Mouse (Mus musculus) adrenal gland, adult 10 weeks (tissue): Measurements from ENCODE around the gene Col23a1. TPM values are rescaled to one million over a fixed set of nuclear protein-coding genes. Genes with fewer than 3 reads are reported as not detected.

Experiments
- polyA plus RNA-seq: library from polyadenylated mRNA; stranded (reverse); fragments of 350-450 nt; fragmentation: Illumina TruSeq; extraction: RNeasy Lipid Tissue Mini Kit (QIAGEN cat#74804); gene quantifications from one replicate; pipeline ENCODE4 v1.2.3, GENCODE M21; 2014; ENCODE audit warnings: low read depth, low replicate concordance

The Col23a1 gene
- polyA plus RNA-seq: 3.3 TPM

DNA sequence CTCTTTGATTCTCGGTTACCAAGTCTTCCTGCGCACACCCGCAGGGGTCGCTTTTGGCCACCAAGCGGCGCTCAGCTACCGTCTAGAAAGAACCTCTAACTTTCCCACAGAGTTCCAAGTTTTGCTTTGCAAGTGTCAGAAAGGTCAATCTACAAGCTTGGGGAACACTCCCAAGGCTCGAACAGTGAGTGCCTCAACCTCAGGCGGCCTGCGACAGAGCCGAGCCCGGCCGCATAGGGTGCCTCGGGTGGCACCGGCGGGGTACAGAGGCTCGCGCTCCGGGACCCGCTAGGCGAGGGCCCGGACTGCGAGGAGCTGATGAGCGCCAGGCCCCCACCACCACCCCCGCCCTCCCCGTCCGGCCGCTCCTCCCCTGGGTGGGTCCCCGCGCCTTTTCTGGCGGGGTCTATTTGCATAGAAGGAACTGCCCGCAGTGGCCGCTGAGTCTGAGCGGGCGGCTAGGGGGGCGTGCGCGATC lies at the start of gene Col23a1:
Gene Col23a1, plus strand, starts transcription at position 357 of the 478 bp plus-strand sequence.

DNA sequence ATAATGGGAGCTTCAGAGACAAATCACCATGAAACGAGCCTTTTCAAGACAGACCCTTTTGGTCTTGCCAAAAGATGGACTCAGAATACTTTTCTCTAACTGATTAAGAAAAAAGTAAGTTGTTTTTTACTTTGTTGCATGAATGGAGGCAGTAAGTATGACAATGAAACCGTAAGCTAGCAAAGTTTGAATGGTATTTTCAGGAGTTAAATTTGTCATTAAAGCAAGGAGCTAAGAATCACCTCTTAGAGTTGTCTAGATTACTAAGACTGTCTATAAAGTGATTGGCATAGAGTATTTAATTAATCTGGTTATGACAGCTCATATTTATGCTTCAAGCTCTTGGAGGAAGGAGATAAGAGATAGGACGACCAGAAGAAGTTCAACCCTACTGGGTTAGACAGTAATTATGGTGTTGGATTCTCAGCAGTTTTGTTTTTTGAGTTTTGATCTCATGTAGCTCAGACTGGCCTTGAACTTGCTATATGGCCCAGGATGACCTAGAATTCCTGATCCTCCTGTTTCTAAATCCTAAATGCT lies 28.0 kb upstream of the Col23a1 start, which contains the start of gene Clk4:
Gene Clk4, plus strand, starts transcription at position 51 of the 540 bp plus-strand sequence.

DNA sequence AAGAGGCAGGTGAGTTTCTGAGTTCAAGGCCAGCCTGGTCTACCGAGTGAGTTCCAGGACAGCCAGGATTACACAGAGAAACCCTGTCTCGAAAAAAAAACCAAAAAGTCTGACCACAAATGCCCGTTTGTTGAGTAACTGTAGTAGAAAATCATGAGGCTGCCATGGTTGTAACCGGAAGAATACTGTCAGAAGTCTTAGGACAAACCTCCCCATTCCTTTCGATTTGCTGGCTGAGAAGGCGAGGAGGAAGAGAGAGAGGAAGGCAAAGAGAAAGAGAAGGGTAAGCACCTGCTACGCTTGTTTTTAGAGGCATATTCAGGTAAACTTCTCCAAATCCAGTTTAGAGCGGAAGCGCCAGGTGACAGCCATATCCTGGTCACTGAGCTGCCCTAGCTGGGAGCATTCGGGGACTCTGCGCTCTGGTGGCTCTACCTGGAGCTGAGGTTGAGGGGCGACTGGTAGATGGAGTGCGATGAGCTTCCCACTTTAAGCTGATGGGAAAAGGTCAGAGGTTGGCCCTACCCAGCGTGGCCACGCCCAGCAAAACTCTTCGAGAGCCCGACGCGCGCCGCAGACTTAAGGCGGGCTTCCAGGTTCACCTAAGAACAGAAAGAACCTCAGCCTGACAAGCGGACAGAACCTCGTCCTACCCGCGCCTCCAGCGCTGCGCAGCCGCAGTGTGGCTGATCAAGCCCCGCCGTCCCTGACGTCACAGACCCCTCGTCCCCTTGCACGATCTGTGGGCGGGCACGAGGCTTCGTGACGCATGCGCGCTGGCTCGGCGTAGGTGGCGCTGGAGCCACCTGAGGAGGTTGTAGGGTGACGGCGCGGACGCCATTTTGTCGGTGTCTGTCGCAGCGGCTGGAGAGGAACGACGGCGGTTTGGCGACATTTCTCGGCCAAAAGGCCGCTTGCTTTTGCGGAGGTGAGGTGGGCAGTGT lies 27.1 kb upstream of the Col23a1 start, which contains the start of gene BC049762:
Gene BC049762, minus strand, starts transcription at position 705 of the 944 bp plus-strand sequence.

DNA sequence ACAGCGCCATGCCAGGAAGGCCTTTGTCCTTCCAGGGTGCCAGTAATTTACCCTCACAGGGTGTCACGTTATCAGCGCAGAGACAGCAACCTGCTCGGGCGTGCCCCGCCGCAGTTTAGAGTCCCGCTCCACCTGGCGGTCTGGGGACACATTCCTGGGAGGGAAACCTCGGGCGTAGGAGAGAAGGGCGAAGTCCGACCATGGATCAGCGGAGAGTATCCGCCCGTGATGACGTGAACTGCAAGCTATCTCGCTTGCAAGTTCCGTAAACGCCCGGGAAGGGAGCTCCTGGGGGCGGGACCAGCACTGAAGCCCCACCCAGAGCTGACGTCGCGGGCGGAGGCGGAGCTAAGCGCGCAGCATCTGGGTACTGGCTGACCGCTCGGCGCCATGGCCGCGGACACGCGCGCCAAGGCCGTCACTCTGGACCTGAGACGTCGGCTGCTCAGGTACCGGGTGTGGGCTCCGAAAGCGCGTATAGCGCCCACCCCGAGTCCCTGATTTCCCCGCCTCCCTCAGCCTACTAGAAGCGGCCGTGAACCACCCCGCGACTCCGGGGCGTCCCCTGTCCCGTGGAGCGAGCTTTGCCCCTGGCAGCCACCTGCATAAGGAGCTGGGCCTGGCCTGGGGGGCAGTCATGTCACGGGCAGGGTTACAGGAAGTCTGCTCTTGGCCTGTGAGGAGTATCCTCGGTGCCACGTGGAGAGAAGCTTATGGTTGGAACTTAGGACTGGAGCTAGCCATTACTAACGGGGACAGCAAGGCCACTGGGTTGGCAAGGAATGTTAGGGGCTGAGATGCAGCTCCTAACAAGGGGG lies 294.9 kb downstream of the Col23a1 start, which contains the start of gene Phykpl:
Gene Phykpl, plus strand, starts transcription at position 327 of the 818 bp plus-strand sequence.

DNA sequence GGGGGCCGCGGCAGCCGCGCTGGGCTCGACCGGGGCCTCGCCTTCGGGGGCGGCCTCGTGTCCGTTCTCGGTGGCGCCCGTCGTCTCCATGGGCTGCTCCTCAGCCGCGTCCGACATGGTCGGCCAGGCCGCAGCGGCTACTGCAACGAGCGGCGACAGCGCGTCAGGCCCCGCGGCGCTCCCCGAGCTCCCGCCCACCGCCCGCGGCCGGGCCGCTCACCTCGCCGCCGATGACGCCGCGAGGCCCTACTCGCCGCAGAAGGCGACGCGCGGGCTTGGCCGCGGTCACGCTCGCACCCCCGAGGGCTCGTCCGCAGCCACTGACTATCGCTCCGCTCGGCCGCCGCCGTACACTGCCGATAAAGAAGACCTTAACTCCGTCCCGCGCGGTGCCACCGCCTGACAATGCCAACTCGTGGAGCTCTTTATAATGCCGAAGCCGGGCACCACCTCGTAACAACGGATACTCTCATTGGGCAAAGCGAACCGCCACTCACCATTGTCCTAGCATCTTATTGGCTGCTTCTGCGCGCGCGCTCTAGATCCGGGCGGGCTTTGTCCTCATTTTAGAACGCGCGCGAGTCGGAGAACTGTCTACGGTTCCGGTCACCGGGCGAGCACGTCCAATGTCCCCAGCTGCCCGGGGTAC lies 316.9 kb downstream of the Col23a1 start, which contains the start of gene Hnrnpab:
Gene Hnrnpab, minus strand, starts transcription at position 401 of the 649 bp plus-strand sequence.

DNA sequence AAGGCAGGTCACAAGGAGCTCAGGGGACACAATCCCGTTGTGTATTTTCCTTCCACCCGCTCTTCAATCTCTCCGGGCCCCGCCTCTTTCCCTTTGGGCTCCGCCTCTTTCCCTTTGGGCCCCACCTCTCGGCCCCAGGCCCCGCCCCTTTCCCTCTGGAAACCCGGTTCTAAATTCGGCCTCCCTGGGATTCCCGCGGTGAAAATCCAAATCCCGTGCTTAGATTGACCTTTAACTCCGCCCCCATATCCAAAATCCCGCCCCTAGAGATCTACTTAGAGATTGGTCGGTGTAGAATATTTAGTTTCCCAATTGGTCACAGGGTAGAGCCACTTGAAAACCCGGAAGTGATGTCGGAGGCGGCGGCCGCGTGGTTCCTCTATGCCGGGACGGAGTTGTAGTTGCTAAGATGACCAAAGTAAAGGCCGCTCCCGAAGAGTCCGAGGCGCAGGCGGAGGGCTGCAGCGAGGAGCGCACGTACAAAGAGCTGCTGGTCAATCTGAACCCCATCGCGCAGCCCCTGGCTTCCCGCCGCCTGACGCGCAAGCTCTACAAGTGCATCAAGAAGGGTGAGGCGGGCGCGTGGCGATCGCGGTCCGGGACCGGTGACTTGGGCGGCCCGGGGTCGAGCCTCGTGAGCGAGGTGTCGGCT lies 329.8 kb downstream of the Col23a1 start, which contains the start of gene Nhp2:
Gene Nhp2, plus strand, starts transcription at position 327 of the 652 bp plus-strand sequence.

Other genes starting within 250 kb of the Col23a1 start
- not detected for gene Olfr1375, start 241.8 kb upstream of the Col23a1 start, polyA plus RNA-seq
- gene Zfp354a, start 230.7 kb upstream of the Col23a1 start, polyA plus RNA-seq: 20.1 TPM
- not detected for gene Gm12569, start 69.4 kb upstream of the Col23a1 start, polyA plus RNA-seq
- 206 TPM for gene Clk4, start 28.2 kb upstream of the Col23a1 start, polyA plus RNA-seq
- not detected for gene BC049762, start 26.9 kb upstream of the Col23a1 start, polyA plus RNA-seq